Mouse (Mus musculus) spleen, adult 12 weeks (tissue): ENCODE measurements around the gene Ublcp1.

Experiments
- DNase-seq: peaks from one replicate; pipeline ENCODE4 v3.0.0; 2022; ENCODE audit warnings: low spot score

Ublcp1 gene

GRCm38 (mm10) chr11:44417403-44417802 is 52.9 kb downstream of the Ublcp1 start:
- no peak for DNase-seq

- no peak for DNase-seq
Measured at GRCm38 (mm10) chr11:44414605-44415004, 55.7 kb downstream of the Ublcp1 start.

- DNase-seq: no peak
Measured at GRCm38 (mm10) chr11:44413371-44413770, 56.9 kb downstream of the Ublcp1 start.

- DNase-seq: no peak
Measured at GRCm38 (mm10) chr11:44412276-44412675, 58.0 kb downstream of the Ublcp1 start.

- DNase-seq: no peak
Measured at GRCm38 (mm10) chr11:44410413-44410812, 59.9 kb downstream of the Ublcp1 start.

- no peak for DNase-seq
Measured at GRCm38 (mm10) chr11:44408626-44409025, 61.7 kb downstream of the Ublcp1 start.

- DNase-seq: no peak
Measured at GRCm38 (mm10) chr11:44406457-44406856, 63.8 kb downstream of the Ublcp1 start.

- DNase-seq: no peak
Measured at GRCm38 (mm10) chr11:44405961-44406360, 64.3 kb downstream of the Ublcp1 start.

GRCm38 (mm10) chr11:44405113-44405512 is 65.2 kb downstream of the Ublcp1 start:
- DNase-seq: no peak
